Mouse (Mus musculus): ENCODE results near the gene Il1r1.

The Il1r1 gene

DNA sequence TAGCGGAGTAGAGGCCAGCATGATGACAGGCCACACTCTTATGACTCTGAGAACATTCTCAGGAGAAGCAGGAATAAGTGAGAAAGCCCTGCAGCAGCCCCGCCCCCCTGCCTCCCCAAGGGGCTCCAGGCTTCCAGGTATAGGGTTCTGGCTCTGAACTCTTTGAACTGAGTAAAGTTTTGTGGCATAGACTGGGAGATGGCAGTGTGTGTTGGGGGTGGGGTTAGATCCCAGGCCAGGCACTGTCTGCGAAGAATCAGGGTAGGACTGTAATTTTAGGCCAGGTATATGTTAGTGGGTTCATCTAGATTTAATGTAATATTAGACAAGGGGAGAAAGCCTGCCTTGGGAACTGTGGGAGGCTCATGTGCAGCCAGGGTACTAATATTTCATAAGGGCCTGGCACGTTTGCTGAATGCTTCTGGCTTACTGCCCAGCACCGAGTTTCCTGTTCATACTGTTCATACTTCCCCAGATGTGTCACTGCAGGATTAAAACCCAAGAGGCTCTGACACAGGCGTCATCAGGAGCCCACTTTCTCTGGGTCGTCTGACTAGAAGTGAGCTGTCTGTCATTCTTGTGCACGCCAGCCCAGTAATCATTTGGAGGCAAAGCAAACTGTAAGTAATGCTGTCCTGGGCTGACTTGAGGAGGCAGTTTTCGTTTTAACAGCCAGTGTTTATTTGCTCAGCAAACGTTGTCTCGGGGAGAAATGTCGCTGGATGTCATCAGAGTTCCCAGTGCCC is at the start of gene Il1r1:
Gene Il1r1, plus strand, starts transcription at position 542 of the 746 bp plus-strand sequence.
- no peak for DNase-seq

DNA sequence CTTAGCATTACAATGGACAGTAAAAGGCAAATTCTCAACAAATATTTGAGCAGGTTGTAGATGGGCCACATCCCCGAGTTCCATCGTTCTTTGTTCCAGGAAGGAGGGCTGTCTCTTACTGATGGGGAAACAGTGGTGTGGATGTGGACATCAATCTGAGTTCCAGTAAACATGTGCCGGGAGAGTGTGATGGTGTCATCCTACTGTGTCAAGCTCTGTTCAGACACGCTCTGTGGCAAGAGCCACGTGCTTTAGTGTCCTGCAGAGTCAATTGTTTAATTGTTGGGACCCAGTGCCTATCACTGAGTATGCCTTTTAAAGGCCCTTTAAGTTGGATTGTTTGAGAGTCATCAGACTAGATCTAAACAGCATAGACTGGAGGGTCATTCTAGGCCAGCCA is 49.8 kb upstream of the Il1r1 start:
- no peak for DNase-seq

DNA sequence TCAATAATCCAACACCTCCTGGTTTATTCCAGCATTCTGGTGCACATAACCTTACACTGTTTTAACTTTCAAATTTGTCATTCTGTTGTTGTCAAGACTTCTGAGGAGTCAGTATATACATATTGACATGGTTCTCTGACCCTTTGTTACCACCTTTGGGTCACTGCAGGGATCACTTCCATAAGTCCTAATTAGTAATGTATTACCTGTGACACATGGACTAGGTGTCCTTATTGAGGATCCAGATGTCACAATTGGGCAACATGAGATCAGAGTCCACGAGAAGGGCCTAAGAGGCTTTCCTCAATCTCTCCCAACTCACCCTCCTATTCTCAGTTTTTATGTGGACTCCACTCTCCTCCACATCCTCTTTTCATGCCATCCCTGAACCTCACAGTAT is 49.1 kb upstream of the Il1r1 start:
- no peak for DNase-seq

DNA sequence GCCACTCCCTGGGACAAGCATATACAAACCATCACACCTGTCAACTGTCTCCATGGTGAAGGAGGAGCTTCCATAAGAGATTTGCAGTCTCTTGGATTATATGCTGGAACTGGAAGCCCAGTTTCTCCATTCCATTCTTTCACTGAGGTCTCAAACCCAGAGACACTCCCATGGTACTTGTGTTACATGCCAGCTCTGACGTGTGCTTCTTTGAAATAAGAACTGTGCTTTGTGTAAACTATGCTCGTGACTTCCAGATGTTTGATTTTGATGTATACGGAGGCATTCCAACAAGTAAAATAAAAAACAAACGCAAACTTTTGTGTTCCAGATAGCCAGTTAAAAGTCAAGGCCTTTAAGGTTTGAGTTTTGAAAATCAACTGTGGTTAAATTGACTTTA is 45.8 kb upstream of the Il1r1 start:
- DNase-seq = no peak

DNA sequence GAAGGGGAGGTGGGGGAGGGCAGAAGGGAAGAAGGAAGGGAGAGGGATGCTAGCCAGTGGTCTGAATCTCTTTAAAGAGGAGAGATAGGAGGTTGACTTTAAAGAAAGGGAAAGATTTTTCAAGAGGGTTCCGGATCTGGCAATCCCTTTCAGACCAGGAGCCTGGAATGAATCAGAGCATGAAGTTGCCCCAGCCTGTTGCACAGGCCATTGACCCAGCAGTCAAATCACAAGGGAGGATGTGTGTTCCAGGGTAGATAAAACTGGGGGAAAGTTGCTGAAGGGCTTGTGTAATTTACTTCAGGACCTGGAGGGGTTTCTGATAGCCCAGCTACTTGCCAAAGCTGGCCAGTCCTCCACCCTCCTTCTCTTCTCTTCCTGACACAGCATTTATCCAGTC is 45.4 kb upstream of the Il1r1 start:
- no peak for DNase-seq

DNA sequence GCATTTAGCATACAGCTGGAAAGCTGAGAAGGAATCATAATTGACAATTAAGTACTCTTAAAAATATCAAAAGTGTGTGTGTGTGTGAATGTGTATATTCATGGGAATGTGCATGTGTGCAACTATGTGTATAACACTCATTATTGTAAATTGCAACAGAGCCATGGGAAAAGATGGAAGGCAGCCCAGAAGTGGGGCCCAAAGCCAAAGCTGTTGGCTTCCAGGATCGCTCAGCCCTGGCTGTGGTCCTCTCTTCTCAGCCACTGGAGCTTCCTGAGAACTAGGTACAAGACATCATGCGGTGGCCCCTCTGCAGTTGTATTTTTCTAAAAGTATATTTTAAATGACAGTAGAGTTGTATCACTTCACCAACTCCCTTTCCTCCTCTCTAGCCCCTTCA is 44.0 kb upstream of the Il1r1 start:
- no peak for DNase-seq

DNA sequence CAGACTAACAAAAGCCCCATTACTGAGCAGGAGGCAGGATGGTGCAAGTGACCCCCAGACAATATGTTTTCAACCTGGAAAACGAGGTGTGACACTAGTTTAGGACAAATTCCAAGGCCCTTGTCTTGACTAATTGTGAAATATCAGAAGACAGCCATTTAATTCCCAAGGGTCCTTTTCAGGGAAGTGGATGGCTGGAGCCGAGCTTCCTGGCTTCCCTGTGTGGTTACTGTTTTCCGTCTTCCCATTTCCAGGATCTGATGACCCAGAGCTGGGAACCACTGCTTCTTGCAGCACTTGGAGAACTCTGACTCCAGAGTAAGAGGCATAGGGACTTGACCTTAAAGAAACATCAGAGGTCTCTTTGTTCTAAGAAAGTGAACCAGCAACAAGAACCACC is 43.2 kb upstream of the Il1r1 start:
- no peak for DNase-seq

DNA sequence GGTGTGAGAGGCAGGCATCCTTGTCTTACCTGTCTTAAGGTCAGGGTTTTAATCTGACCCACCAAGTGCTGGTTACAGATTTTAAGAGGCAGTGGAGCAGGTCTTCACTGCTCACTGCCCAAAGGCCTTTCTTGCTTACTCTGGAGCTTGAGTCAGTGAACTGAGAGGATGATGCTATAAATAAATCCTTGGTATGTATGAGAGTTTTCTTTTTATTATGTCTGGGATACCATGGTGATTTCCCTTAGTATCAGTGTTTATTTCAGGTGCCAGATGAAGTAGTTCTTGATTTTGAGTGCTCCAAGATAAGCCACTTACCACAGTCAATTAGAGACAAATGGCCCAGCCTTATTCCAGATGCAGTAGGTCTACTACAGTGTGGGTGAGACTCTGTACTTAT is 41.5 kb upstream of the Il1r1 start:
- no peak for DNase-seq

DNA sequence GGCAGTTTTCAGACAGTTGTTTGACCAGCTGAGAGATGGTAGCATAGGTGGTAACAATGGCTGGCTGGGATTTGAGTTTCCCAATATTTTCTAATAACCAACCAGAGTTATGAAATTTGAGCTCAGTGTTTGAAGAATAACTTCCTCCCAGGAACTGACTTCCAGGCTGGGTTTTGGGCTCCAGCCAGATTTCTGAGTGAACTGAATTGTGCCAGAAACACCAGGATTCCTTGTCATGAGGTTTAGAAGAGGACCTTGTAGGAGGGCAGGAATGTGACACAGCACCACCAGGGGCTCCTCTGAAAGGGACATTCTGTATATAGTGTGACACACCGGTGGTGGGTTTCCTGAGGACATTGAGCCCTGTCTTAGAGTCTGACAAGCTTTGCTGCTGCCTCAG is 36.9 kb upstream of the Il1r1 start:
- no peak for DNase-seq

DNA sequence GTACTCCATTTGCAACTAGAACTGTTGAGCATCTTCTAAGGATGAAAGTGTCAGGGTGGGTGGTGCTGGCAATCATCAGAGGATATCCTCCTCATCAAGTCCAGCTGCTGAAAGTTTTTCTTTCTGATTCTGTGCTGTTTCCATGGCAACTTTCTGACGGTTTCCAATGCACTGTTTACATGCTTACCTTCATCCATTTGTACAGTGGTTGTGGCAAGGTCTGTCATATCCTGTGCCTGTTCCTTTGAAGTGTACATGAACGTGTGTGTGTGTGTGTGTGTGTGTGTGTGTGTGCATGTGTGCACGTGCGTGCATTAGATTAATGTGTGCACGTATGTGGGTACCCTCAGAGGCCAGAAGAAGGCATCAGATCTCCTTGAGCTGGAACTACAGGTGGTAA is 34.9 kb upstream of the Il1r1 start:
- no peak for DNase-seq

DNA sequence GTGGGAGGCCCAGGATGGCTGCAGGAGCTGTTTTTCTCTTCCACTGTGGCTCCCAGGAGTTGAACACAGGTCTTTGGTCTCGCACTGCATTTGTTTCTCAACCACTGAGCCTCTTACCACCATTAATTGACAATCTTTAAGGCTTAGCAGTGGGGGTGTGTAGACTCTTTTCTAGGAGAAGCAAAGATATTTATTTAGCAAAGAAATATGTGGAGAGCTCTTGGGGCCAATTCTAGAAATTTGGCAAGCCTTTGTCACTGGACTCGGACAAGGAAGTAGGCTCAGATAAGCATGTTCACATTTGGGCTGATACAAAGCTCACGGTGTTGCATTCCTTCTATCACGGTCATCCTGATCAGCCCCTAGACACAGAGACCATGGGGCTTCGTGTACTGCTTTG is 34.0 kb upstream of the Il1r1 start:
- no peak for DNase-seq

DNA sequence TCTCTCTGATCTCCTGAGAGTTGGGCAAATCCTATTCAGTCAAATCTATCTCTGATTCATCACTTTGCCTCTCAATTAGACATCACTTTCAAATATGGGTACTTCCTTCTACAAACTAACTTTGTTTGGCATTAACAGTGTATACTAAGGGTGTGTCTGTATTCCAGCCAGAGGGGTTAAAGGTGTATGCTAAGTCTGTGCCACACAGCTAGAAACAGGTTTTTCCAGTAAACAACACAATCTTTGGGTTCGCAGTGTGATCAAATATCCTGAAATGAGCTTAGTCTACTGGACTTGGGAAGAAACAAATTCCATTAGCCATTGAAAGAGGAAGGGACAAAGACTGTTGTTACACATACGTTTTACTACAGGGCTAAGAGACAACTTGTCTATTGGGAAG is 30.6 kb upstream of the Il1r1 start:
- DNase-seq = no peak

DNA sequence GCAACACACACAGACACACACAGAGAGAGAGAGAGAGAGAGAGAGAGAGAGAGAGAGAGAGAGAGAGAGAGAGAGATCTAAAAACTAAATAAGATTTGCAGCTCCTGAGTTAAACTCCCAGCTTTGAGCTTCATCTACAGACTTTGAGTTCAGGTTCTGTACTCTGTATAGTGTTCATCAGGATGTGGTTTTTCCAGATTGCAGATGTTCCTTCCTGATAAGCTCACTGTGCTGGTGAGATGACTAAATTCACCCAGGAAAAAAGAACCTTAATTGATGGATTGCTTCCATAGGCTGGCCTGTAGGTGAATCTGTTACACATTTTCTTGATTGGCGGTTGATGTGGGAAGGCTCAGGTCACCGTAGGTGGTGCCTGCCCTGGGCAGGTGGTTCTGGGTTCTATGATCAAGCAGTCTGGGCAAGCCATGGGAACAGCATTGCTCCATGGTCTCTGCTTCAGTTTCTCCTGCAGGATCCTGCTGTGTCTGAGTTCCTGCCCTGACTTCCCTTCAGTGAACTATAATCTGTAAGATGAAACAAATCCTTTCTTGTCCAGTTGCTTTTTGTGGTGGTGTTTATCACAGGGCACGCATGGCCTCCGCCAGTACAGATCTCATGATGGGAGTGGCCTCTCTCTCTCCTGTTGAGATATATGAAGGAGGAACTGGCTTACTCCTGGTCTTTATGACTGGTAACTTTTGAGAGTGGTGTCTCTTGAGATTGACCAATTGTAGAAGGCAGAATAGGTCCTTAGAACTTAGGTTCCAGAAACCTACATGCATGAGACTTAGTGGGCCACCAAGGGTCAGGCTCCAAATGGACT is 11.3 kb upstream of the Il1r1 start:
- no peak for DNase-seq

DNA sequence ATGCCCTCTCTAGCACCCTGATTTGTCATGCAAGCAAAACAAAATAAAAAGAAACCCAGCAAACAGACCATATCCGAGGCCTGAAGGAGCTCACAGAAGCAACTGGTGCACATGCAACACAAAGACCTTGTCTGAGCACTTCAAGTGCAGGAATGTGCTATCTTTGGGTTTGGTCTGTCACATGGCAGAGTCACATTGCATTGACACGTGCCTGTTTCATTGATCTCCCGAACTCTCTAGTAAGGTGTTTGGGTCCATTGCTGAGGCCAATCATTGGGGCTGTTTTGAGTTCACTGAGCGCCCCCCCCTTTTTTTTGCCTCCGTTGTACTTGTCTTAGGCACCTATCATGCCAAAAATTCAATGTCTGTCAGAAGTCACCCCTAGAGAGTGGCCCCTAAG is 7.4 kb upstream of the Il1r1 start:
- no peak for DNase-seq

DNA sequence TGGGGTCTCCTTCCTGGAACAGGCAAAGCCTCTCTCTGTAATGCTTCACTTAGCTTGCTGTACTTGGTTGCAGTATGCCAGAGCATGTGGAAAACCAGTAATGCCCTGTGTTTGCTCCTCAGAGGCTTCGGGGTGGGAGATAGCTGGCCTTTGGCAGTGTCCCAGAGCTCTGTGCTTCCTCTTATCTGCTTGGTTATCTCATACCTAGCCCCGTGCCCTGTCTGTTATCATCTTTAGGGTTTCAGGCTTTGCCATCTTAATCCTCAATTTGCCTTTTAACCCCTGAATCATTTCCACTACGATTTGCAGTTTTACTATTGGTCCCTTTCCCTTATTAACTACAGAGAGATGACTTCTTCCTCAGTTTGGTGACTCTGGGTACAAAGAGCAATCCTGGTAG is 6.3 kb upstream of the Il1r1 start:
- no peak for DNase-seq

DNA sequence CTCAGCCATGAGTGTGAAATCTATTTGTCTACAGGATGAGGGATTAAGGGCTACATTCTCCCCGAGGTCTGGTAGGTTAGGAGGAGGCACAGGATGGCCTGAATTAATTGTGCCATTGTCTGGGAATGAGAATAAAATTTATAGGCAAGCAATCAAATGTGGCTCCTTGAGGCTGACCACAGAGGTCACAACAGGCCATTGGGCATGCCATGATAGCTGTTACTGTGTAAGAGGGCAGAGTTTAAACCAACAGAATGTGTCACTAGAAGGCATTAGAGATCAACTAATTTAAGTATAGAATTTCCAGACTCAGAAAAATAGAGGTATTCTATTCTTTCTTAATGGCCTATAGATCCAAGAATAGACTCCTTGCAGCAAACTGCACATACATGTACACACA is 4.3 kb upstream of the Il1r1 start:
- no peak for DNase-seq

DNA sequence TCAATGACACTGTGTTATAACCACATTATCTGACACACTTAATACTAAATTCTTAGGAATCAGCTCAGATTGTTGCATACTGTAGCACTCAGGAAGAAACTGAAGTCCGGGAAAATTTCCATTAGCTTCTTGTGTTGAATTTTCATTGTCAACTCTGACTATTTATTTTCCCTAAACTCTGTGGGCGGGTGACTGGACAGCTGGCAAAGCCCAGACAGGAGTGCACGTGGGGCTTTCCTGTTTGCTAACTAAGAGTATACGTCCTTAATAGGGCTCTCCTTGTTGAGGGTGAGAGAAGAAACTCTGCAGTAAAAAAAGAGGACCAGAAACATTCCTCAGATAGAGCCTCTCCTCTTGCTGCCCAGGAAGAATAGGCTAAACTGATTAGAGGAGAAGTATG is 3.0 kb upstream of the Il1r1 start:
- DNase-seq = no peak

DNA sequence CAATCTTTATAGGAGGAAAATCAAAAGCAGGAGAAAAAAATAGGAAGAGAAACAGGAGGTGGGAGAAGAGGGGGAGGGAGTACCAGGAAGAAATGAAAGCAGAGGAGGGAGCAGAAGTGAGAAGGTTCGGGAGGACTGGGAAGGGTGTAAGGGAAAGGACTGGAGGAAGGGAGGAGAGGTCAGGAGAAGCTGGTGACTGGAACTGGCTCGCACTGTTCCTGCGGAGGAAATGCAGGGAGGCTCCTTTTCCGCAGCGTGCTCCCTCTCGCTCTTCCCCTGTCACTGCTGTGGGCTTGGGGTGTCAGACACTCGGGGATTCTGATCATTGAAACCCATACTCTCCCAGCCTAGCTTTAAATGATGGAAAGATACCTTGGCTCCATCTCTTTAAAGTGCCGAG is 2.2 kb upstream of the Il1r1 start:
- DNase-seq = no peak

DNA sequence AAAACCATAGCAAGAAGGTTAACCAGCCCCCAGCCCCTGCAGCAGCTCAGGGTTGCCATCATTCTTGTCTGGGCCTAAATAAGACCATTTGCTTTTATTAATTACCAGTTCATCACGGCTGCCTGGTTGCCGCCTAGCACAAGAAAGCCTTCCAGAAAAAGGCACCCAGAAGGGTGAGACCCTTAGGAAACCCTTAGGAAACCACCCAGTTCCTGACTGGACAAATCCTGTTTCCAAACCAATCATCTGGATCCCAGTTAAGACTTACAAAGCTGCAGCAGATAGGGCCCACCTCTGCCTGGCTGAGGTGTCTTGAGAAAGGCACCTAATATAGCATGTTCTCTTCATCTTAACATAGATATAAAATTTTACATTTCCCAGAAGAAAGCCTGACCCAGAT is 1.3 kb upstream of the Il1r1 start:
- no peak for DNase-seq

DNA sequence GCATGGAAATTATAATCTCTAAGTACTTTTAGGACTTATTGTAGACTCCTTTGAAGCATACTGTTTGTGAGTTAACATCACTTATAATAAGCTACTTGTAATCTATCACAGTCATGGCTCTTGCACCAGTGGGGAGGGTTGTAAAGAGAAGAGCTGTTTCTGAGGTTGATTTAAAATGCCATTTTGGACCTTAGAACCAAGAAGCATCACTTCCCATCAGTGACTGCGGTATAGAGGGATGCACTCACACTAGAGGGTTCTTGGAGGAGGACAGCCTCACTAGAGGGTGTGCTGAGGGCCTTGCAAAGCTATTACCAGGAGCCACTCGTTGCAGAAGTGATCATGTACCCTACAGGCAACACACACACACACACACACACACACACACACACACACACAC is 700 bp downstream of the Il1r1 start:
- no peak for DNase-seq

DNA sequence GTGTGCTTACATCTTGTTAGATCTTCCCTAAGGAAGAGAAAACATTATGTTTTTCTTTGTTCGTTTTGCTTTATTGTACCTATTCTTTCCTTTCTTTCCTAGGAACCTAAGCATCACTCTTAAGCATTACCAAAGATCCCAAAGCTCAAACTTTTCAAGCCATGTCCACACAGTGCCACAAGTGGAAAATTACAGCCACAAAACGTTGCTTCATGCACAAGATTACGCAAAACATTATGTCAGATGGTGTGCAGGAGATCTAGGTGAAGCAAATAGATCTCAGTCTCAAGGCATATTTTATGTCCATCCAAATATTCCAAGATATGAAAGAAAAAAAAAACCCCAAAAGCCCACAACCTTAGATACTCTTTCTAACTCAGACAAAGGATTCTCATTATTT is 4.2 kb downstream of the Il1r1 start:
- DNase-seq = no peak

DNA sequence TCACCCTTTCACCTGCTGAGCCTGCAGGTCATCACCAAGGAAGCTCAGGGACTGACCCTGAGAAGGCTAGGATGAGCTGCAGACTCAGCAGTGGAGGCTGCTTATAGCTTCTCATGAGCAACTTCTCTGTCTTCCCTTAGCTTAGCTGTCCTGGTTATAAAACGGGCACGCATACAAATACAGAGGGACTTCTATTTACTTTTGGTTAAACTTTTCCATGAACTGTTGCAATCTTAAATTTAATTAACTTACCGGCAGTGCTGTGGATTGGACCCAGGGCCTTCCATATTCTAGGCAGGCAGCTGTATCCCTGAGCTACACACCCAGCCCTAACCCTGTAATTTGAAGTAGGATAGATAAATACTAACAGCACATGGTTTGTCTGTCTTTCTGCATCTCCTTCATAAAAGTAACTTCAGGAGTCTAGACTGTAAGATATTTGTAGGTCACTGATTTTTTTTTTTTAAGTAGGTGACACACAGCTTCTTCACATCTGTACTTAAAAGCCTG is 4.9 kb downstream of the Il1r1 start:
- no peak for DNase-seq

DNA sequence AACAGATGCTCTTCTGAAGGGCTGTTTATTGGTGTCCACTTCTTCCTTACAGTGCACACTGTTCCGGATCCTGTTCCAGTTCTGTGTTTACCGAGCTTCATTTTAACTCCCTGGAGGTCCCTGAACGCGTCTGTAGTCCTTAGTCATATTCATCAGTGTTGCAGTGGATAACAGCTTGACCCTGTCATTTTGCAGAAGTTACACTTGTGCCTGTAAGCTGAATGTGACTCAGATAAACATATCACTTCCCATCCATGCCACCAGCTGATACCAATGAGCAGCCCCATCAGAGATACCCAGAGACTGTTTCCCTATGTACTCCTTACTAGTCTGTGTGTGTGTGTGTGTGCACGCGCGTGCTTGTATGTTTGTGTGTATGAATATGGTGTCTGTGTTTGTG is 5.5 kb downstream of the Il1r1 start:
- no peak for DNase-seq

DNA sequence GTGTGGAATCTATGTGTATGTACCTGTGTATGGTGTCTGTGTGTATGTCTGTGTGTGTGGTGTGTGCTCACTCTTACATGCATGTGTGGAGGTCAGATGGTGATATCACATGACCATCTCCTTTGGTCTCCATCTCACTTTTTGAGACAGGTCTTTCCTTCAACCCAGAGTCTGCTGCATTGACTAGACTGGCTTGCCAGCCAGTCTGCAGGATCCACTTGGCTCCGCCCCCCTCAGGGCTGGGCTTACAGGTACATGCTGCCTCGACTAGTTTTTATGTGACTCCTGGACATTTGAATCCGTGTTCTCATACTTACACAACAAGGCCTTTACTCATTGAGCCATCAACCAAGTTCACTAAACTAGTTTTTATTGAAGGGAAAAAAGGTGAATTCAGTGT is 6.2 kb downstream of the Il1r1 start:
- no peak for DNase-seq

DNA sequence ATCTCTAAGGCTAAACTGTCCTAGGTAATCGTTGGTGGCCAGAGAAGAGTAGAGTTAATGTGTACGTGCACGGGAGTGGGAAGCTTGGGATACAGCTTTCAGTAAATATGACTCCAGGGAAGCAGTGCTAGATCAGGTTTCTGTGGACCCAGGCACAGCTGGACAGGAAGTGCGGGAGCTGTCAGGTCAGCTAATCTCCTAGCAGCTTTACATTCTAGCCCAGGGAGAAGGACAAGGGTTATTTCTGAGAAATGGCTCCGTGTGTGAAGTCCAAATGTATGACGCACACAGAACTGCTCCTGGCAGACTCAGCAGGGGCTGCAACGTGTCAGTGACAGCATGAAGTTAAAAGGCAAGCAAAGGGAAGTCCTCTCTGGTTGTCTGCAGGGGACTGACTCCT is 8.3 kb downstream of the Il1r1 start:
- DNase-seq = no peak
